Mouse (Mus musculus) heart, embryonic 12.5 days (tissue): ENCODE data around the gene Tuba1b. TPM values are rescaled to one million over a fixed set of nuclear protein-coding genes. Genes with fewer than 3 reads are reported as not detected.
"Not testable (repeated sequence)": the region's sequence is repeated elsewhere in the genome, so short reads cannot be mapped to it uniquely, and the experiment has no call there.

Experiments
- ATAC-seq: fragments of 200-750 bp; cut with Nextera tagmentation; 2 replicates; pipeline ENCODE4 v1.8.0; 2017; ENCODE audit warnings: moderate TSS enrichment, moderate library complexity; ENCODE audit not compliant: insufficient number of reproducible peaks, low FRiP score
- H3K27ac ChIP-seq: fragments of 300-500 bp; sonication (generic); 2 replicates; pipeline ENCODE4 v1.5.1; 2016; ENCODE audit warnings: mild to moderate bottlenecking, moderate library complexity; ENCODE audit not compliant: poor library complexity, severe bottlenecking
- H3K27me3 ChIP-seq: fragments of 300-500 bp; sonication (generic); replicated peaks from 2 replicates; pipeline ENCODE4 v1.6.1; 2016; ENCODE audit warnings: mild to moderate bottlenecking, moderate library complexity
- H3K36me3 ChIP-seq: fragments of 300-500 bp; sonication (generic); 2 replicates; pipeline ENCODE4 v1.6.1; 2016; ENCODE audit warnings: mild to moderate bottlenecking, moderate library complexity
- H3K4me1 ChIP-seq: fragments of 300-500 bp; sonication (generic); replicated peaks from 2 replicates; pipeline ENCODE4 v1.6.1; 2016; ENCODE audit warnings: mild to moderate bottlenecking
- H3K4me2 ChIP-seq: fragments of 300-500 bp; sonication (generic); 2 replicates; pipeline ENCODE4 v1.6.1; 2016; ENCODE audit warnings: mild to moderate bottlenecking, moderate library complexity
- H3K4me3 ChIP-seq: fragments of 300-500 bp; sonication (generic); 2 replicates; pipeline ENCODE4 v1.5.1; 2016; ENCODE audit warnings: mild to moderate bottlenecking
- H3K9ac ChIP-seq: fragments of 300-500 bp; sonication (generic); 2 replicates; pipeline ENCODE4 v1.6.1; 2016; ENCODE audit warnings: mild to moderate bottlenecking, moderate library complexity
- H3K9me3 ChIP-seq: fragments of 300-500 bp; sonication (generic); replicated peaks from 2 replicates; pipeline ENCODE4 v1.6.1; 2016; ENCODE audit warnings: mild to moderate bottlenecking, moderate library complexity
- WGBS: fragments of 180-500 bp; shearing (Covaris S2); methylation state at CpG from one replicate; pipeline ENCODE4 v1.1.7; 2016; 5-methylcytosine and 5-hydroxymethylcytosine counted together
- polyA plus RNA-seq: library from polyadenylated mRNA; unstranded; fragments of >200 nt; fragmentation: Nextera tagmentation; extraction: Ambion mirVana; gene quantifications from 2 replicates; pipeline ENCODE4 v1.2.1, GENCODE M21; 2016

Gene Tuba1b
- 1,481 and 1,517 TPM in 2 replicates for polyA plus RNA-seq

- WGBS = under 1% methylated on average over 57 of the region's 58 CpGs
- peak within 1 kb of the TSS; percentile 84 for H3K4me2 ChIP-seq
Measured at GRCm38 (mm10) chr15:98934217-98934839, at the start of gene Tuba1b. Gene Tuba1b (minus strand): TSS chr15:98934565.

GRCm38 (mm10) chr15:98983431-98984081 is 49.2 kb upstream of the Tuba1b start:
- H3K4me1 ChIP-seq = peaks cover 44% of the 10 kb centered on the region
- peak overlapping the region; percentile 9; the same call in 1 of the 2 replicates for H3K4me3 ChIP-seq
- H3K4me2 ChIP-seq = peak overlapping the region; percentile 44
- no peaks in the 10 kb centered on the region for H3K36me3 ChIP-seq
- 31% methylated on average over 16 of the region's 16 CpGs for WGBS
- no peaks in the 10 kb centered on the region for H3K9me3 ChIP-seq
- no peaks in the 10 kb centered on the region for H3K27me3 ChIP-seq
- no peak for ATAC-seq
- H3K9ac ChIP-seq = peak overlapping the region; percentile 21; the same call in 1 of the 2 replicates
- peak overlapping the region; percentile 55 for H3K27ac ChIP-seq

More at GRCm38 (mm10) chr15:98934217-98934839, at the start of gene Tuba1b:
- Histone ChIP-seq H3K9me3 (no peaks in the 10 kb centered on the region), H3K4me1 (peaks cover 13% of the 10 kb centered on the region; the same call in 1 of the 2 replicates), H3K36me3 (peaks cover 15% of the 10 kb centered on the region), H3K9ac (peak within 1 kb of the TSS; percentile 97), H3K27me3 (no peaks in the 10 kb centered on the region), H3K4me3 (peak within 1 kb of the TSS; percentile 84), H3K27ac (peak within 1 kb of the TSS; percentile 99)
- peak; percentile 98 for ATAC-seq

GRCm38 (mm10) chr15:98982100-98982499 is 47.7 kb upstream of the Tuba1b start:
- H3K27me3 ChIP-seq = no peaks in the 10 kb centered on the region
- 73% methylated on average over 6 of the region's 6 CpGs for WGBS
- H3K4me3 ChIP-seq = no peak overlapping the region
- no peak for ATAC-seq
- H3K36me3 ChIP-seq = no peaks in the 10 kb centered on the region
- no peak overlapping the region for H3K27ac ChIP-seq
- peaks cover 44% of the 10 kb centered on the region for H3K4me1 ChIP-seq
- no peaks in the 10 kb centered on the region for H3K9me3 ChIP-seq
- H3K9ac ChIP-seq = no peak overlapping the region
- H3K4me2 ChIP-seq = no peak overlapping the region

- no peaks in the 10 kb centered on the region for H3K36me3 ChIP-seq
- no peak for ATAC-seq
- no peak overlapping the region for H3K4me2 ChIP-seq
- WGBS = 63% methylated on average over 7 of the region's 7 CpGs
- H3K27ac ChIP-seq = no peak overlapping the region
- no peaks in the 10 kb centered on the region for H3K27me3 ChIP-seq
- peaks cover 39% of the 10 kb centered on the region for H3K4me1 ChIP-seq
- H3K9me3 ChIP-seq = no peaks in the 10 kb centered on the region
- H3K9ac ChIP-seq = no peak overlapping the region
- H3K4me3 ChIP-seq = no peak overlapping the region
Measured at GRCm38 (mm10) chr15:98980012-98980614, 45.7 kb upstream of the Tuba1b start.

- no peak overlapping the region; the same call in 1 of the 2 replicates for H3K27ac ChIP-seq
Measured at GRCm38 (mm10) chr15:98978409-98979172, 44.2 kb upstream of the Tuba1b start.

GRCm38 (mm10) chr15:98977759-98978408 is 43.5 kb upstream of the Tuba1b start:
- no peak for ATAC-seq
- no peak overlapping the region for H3K4me3 ChIP-seq
- H3K27me3 ChIP-seq = no peaks in the 10 kb centered on the region
- no peaks in the 10 kb centered on the region for H3K36me3 ChIP-seq
- no peak overlapping the region for H3K9ac ChIP-seq
- H3K4me1 ChIP-seq = peaks cover 25% of the 10 kb centered on the region
- no peaks in the 10 kb centered on the region for H3K9me3 ChIP-seq
- peak overlapping the region; percentile 45; the same call in 1 of the 2 replicates for H3K27ac ChIP-seq
- peak overlapping the region; percentile 17; the same call in 1 of the 2 replicates for H3K4me2 ChIP-seq
- 63% methylated on average over 14 of the region's 14 CpGs for WGBS

More at GRCm38 (mm10) chr15:98978409-98979172, 44.2 kb upstream of the Tuba1b start:
- no peaks in the 10 kb centered on the region for H3K9me3 ChIP-seq
- no peaks in the 10 kb centered on the region for H3K36me3 ChIP-seq
- no peak for ATAC-seq
- 72% methylated on average over 20 of the region's 20 CpGs for WGBS
- H3K27me3 ChIP-seq = no peaks in the 10 kb centered on the region
- H3K4me3 ChIP-seq = no peak overlapping the region
- H3K4me1 ChIP-seq = peaks cover 32% of the 10 kb centered on the region
- no peak overlapping the region for H3K9ac ChIP-seq
- H3K4me2 ChIP-seq = no peak overlapping the region

GRCm38 (mm10) chr15:98976763-98977758 is 42.7 kb upstream of the Tuba1b start:
- Histone ChIP-seq H3K27me3 (no peaks in the 10 kb centered on the region), H3K4me1 (peaks cover 23% of the 10 kb centered on the region), H3K9ac (no peak overlapping the region), H3K27ac (peak overlapping the region; percentile 45), H3K4me2 (0 out of 2 replicates have a peak overlapping the region, but pooled peaks have one; percentile 0), H3K4me3 (no peak overlapping the region), H3K9me3 (no peaks in the 10 kb centered on the region), H3K36me3 (no peaks in the 10 kb centered on the region)
- no peak for ATAC-seq
- 65% methylated on average over 21 of the region's 21 CpGs for WGBS

- Histone ChIP-seq H3K4me1 (peaks cover 43% of the 10 kb centered on the region), H3K4me2 (no peak overlapping the region), H3K9me3 (no peaks in the 10 kb centered on the region), H3K9ac (no peak overlapping the region), H3K27me3 (no peaks in the 10 kb centered on the region), H3K27ac (no peak overlapping the region), H3K36me3 (no peaks in the 10 kb centered on the region), H3K4me3 (no peak overlapping the region)
- 88% methylated on average over 9 of the region's 9 CpGs for WGBS
- no peak for ATAC-seq
Measured at GRCm38 (mm10) chr15:98973015-98973614, 38.8 kb upstream of the Tuba1b start.

- not testable (repeated sequence) for H3K27me3 ChIP-seq, H3K27ac ChIP-seq
- WGBS = 67% methylated on average over 15 of the region's 15 CpGs
Measured at GRCm38 (mm10) chr15:98971576-98972320, 37.4 kb upstream of the Tuba1b start.

More at GRCm38 (mm10) chr15:98971576-98972320, 37.4 kb upstream of the Tuba1b start:
- not testable (repeated sequence) for ATAC-seq, H3K9me3 ChIP-seq, H3K9ac ChIP-seq, H3K4me2 ChIP-seq, H3K36me3 ChIP-seq, H3K4me3 ChIP-seq
- peaks cover 29% of the 10 kb centered on the region for H3K4me1 ChIP-seq
